Mouse (Mus musculus): ENCODE results near the gene Pipox.

Pipox gene

DNA sequence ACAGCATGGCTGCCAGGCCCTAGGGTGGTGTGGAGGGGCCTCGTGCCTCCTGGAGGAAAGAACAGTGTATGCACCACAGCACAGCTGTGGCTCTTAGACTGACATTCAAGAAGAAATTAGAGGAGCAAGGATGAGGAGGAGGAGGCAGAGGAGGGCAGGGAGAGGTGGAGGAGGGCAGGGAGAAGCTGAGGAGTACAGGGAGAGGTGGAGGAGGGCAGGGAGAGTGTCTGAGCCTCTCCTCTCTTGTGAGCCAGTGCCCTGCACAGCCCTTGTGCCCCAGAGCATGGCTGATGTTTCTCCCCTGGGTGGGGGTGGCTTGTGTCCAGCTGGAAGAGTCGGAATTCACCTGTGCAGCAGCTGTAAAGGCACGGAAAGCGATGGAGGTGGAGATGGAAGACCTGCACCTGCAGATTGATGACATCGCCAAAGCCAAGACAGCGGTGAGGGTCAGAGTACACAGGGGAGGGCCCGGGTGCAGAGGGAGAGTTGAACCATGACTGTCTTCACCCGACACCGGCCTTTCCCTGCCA lies 46.2 kb downstream of the Pipox start:
- DNase-seq (ENCODE audit: low spot score), result no peak

DNA sequence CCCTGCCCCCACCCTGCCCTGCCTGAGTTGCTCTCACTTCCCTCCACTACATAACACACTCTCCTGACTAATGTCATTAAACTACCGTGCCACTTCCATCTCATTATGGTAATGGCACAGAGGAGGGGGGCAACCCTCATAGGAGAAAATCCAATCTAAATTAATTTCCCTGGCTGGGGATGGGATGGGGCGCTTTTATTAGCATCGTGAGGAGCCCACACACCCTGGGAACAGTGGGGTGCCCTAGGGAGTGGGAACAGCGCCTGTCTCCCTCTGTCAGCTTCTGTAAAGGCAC lies 50.0 kb downstream of the Pipox start:
- no peak for DNase-seq (ENCODE audit: low spot score)

DNA sequence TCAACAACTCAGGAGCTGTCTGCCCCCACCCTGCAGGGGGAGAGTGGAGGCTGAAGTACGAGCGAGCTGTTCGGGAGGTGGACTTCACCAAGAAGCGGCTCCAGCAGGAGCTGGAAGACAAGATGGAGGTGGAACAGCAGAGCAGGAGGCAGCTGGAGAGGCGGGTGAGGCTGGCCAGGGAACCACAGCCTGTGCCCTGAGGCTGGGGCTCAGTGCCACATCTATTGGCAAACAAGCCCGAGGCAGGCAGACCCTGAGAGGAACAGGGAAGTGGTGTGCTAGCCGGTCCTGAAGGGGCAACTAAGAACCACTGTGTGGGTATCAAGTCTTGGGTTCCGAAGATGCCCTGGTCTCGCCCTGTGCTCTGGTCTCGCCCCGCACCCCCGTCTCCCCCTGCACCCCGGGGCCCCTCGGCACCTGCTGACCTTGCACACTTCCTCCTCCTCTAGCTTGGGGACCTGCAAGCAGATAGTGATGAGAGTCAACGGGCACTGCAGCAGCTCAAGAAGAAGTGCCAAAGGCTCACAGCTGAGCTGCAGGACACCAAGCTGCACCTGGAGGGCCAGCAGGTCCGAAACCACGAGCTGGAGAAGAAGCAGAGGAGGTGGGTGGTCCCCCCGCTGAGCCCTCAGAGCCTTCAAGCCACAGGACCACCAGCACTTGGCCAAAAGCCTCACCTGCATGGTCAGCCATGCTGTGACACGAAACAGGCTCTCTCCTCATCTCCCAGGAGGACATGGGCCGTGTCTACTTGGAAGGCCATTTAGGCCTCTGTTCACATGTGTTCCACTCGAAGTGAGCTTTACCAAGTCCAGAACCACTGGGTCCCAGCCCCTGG lies 50.6 kb downstream of the Pipox start:
- DNase-seq (ENCODE audit: low spot score), result no peak

DNA sequence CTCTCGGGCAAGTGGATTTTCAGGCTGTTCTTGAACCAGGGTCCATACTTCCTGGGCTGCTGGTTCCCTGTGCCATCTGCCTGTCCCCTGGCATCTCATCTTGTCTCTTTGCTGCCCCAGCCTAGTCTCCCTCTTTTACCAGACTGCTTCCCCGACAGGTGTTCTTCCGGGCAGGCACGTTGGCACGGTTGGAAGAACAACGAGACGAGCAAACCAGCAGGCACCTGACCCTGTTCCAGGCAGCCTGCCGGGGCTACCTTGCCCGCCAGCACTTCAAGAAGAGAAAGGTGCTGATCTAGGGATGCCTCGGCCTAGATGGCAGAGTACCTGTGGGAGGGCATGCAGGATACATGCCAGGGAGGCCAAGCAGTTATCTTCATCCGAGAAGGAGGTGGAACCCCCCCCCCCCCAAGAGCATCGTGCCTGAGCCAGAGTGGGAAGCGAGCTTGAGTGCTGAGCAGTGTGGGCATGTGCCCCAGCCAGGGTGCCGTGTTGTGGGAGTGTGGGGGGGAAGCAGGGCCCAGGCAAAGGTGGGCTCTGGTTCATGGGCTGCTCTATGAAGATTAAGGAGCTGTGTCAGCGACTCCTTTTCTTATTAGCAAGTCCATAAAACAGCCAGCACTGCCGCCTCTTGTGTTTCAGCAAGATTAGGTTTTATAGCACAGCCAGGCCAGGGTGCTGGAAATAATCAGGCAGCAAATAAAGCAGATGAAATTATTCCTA lies 53.2 kb downstream of the Pipox start:
- no peak for DNase-seq (ENCODE audit: low spot score)

DNA sequence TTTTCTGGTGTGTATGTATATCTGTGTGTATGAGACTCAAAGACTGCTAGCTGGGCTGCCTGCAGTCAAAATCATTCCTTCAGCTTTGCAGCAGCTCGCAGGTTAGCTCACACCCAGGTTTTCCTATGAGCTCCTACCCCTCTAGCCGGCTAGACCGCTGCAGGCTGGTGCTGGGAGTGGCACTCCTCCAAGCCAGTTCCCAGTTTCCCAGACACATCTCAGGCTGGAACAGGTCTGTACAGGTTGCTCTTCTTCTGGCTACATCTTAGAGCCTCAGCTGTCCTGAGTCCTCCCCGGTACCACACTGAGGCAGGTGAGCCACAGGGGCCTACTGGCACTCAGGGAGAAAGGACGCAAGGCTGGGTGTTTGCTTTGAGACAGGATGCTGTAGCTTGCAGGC lies 56.0 kb downstream of the Pipox start:
- no peak for DNase-seq (ENCODE audit: low spot score)

DNA sequence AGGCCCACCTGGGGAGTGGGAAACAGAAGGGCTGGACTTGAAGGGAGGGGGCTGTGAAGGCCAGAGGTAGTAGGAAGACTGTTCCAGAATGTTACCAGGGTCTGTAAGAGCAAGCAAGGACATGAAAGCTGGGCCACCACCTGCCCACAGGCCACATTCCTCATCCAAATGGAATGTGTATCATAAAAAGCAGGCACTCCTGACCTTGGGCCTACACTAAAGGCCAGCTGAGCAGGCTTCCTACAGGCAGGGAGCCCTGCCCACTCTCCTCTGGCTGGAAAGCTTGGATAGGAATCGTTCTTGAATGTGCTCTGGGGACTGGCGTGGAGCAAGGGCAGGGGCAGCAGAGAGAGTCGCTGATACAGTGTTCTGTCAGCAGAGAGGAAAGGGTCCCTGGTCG lies 57.1 kb downstream of the Pipox start:
- no peak for DNase-seq (ENCODE audit: low spot score)

DNA sequence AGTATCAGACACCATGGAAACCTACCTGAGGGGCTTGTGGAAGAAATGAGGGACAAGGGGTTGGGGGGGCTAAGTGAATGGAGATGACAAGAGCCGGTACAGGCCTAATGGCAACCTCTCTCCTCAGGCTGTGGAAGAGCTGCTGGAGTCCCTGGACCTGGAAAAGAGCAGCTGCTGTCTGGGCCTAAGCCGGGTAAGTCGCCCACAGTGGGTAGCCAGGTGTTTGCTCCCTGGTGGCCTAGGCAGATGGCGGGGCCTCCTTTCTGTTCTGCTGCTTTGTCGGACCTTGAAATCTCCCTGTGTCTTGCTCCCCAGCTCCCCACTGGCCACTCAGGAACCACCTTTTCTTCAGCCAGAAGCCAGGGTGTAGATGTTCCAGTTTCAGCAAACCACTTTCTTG lies 57.6 kb downstream of the Pipox start:
- DNase-seq (ENCODE audit: low spot score), result no peak

DNA sequence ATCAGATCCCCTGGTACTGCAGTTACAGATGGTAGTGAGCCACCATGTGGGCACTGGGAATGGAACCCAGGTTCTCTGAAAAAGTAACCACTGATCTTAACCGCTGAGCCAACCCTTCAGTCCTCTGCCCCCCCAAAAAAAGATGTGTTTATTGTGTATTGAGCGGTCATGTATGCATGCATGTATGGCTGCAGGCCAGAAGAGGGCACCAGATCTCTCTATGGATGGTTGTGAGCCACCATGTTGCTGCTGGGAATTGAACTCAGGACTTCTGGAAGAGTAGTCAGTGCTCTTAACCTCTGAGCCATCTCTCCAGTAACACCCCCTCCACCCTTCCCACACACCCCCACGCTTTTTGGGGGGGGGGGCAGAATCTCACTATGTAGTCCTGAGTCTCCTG lies 58.8 kb downstream of the Pipox start:
- DNase-seq (ENCODE audit: low spot score), result no peak

DNA sequence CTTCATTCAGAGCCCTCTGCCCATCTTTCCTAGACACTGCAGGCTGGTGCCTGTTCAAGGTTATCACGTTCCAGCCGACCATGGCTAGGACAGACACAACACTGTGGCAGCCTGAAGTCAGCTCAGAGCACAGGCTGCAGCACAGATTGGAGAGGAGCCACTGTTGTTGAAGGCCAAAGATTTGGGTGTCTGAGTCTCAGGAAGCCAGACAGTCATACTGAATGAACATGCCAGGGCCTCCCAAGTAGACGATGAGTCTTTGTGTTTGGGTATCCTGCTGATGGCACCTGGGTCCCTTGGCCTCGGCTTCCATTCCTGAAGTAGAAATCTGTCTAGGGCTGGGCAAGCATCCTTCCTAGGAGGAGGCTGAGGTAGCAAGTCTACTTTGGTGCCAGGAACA lies 61.4 kb downstream of the Pipox start:
- no peak for DNase-seq (ENCODE audit: low spot score)

DNA sequence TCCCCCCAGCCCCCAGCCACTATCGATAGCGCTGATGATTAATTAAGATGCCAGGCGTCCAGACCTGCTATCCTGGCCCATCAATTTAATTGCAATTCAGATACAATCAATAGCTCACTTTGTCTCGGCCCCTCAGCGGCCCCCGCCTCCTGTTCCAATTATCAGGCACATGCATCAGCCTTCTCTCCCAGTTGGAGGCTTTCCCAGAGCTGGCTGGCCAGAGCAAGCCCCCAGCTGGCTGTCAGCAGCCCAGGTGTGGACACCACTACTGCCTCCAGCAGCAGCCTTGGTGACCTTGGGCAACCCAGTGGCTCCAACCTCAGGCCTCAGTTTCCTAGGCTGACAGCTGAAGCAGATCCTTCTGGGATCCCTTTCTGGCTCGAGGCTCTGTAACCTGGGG lies 63.0 kb downstream of the Pipox start:
- no peak for DNase-seq (ENCODE audit: low spot score)
